Mouse (Mus musculus): ENCODE results near the gene Pygb.

Pygb gene

DNA sequence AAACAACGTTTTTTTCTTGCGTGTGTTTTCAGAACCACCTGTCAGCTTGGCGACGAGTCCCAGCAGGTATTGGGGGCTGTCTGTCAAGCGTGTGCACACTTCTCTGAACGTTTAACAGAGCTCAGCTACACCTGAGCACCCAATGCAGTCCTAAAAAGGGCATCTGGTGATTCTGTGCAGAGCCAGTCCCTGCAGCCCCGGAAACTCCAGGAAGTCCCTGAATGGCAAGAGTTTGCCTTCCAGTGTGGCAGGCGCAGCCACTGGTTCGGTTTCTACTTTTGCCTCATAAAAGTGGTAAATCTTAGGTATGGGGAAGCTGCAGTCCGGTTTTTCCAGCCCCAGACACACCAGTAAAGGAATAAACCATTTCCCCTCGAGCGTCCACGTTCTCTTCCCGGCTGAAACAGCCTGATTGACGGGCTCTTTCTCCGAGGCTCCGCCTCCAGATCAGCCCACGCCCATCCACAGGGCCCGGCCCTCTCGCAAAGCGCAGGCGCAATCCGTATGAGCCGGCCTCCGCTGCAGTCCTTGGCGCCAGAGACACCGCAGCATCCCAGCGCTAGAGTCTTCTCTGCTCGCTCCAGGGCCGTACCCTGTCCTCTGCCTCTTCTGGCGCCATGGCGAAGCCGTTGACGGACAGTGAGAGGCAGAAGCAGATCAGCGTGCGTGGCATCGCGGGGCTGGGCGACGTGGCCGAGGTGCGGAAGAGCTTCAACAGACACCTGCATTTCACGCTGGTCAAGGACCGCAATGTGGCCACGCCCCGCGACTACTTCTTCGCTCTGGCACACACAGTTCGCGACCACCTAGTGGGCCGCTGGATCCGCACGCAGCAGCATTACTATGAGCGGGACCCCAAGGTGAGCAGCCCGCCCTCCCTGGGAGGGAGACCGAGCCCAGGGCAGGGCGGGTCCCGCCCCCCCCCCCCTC is at the start of gene Pygb:
Pygb (plus strand) TSS at position 485 of the 930 bp plus-strand sequence.
- peak; percentile 82 to 84 for DNase-seq

DNA sequence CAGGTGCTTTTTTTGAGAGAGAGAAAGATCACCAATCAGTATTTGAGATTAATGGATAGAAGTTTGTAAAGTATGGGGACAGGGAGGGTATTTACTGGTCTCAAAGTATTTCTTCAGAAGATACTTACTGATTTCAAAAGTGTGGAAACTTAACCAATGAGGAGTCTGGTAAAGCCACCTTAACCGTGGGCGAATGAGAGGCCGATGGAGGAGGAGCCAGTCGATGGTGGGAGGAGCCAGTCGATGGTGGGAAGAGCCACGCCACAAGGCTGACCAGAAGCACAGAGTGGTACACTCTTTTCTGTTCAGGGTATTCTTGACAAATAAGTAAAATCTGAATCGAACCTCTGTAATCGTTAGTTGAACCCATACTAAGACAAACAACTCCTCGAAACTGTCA is 48.7 kb upstream of the Pygb start:
- no peak for DNase-seq

DNA sequence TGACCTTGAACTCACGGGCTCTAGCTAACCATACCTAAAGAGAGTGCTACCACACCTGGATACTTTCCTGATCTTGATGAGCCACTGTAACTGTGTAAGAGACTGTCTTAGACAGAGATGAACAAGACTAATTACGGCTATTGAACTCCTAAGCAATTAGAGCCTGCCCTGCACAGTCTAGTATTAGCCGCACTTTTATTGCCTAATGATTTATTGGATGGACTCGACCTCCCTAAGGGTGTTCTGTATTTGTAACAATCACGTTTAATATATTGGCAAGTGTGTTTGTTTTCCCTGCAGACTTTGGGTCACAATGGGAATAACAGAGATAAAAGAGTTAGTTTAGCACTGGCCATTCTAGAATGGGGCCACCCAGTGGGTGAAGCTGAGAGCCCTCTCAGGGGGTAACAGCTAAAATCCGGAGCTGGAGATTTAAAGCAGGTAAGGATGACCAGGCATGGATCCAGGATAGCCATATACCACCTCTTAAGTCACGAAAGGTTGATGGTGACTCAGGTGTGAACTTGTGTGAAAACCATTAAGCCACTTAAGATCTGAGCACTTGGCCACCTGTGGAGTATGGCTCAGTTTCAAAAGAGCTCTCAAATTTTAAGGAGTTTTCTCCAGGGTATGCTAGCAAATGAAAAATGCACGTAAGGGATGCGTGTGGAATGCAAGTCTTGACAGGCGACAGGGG is 46.2 kb upstream of the Pygb start:
- no peak for DNase-seq

DNA sequence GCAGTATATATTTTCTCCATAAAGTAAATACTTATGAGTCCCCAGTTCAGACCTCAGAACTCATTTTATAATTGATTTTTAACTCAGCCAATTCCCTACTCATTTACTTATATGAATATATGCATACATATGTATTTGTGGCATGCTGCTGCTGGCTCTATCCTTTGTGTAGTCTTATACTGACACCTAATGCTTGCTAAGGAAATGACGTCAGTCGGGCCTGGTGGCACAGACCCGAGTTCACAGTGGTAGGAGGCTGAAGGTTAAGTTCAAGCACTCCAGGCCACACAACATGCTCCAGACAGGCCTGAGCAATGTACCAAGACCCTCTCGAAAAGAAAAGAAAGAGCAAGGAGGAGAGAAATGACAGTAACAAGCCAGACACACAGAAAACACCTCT is 45.1 kb upstream of the Pygb start:
- DNase-seq = no peak

DNA sequence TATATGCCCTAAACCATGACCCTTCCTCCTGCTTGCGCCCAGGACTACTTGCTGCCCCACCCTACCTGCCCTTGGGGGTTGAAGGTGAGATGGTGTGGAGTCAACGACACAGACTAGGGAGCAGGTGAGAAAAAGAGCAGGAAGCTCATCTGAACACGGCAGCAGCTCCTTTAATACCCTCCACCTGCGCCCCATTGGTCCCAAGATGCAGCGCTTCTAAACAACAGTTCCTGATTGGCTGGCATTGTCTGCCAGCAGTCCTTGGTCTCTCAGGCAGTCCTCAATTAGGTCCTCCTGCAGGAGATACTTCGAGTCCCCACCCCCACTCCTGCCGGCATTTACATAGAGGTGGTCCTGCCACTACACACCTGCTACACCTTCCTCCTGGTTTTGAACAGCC is 41.5 kb upstream of the Pygb start:
- DNase-seq = no peak

DNA sequence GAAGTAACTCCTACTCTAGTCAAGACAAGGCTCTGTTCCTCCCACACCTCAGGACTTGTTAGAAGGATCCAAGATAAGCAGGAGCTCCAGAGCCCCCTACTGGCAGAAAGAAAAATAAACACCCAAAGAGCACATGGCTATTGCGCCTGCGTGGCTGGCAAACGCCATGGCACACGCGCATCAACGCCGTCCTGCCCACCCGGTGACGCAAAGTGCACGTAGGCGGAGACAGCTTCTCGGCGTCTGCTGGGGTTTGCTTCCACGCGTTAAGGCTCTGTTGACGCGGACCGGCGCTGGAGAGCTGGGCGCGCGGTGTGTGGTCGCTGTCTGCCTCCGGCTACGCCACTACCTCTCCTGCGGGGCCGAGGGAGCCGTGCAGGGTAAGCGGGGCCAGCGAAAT is 37.7 kb upstream of the Pygb start, which contains the start of gene Entpd6:
Entpd6 (plus strand) TSS at position 189 of the 400 bp plus-strand sequence.
- peak; percentile 94 for DNase-seq

DNA sequence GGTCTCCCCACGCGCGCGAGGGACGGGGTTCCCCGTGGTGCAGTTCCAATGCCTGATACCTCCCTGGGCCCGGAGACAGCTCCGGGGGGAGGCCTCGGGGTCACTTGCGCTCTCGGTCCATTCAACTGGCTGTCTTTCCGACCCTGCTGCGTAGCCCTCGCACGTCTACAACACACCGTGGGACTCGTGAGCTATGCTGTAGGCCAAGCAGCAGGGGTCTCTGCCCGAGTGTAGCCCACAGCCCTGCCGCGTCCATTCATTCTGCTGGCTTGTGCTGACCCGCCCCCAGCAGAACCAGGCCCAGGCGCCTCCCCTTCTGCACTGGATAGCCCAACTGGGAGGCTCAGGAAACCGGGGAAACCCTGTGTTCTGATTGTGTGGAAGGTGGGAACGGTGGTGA is 37.3 kb upstream of the Pygb start:
- DNase-seq = no peak

DNA sequence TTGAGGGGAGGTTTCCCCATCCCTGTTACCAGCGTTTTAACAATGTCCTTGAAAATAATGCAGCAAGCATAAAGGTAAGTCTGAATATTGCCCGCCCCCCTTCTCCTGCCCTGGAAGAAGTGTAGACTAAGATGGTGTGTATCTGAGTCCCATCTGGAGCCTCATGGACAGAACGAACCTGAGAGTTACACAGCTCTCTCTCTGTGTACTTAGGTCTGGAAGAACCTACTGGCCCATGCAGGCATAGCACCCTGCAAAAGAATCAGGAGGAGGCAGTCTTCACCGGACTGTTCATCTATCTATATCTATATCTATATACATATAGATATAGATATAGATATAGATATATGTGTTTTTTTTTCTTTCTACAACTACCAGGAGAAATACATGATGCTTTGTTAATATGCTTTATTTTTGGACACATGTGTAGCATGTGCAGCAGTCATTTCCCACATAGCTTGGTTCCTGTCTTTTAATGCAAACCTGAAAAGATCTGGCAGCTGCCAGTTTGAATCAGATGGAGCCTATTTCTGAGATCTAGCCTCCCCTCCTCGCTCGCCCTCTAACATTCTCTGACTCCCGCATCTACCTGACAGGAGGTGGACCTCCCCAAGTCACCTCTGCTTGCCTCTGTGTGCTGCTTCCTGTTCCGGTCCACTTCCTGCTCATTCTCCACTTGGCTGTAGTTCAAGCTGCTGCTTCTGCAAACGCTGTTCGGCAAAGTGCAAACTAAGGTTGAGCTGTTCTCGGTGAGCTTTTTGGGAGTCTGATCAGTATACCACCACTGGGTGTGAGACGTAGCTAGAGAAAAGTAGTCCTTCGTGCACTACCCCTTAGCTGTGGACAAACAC is 36.2 kb upstream of the Pygb start:
- no peak for DNase-seq

DNA sequence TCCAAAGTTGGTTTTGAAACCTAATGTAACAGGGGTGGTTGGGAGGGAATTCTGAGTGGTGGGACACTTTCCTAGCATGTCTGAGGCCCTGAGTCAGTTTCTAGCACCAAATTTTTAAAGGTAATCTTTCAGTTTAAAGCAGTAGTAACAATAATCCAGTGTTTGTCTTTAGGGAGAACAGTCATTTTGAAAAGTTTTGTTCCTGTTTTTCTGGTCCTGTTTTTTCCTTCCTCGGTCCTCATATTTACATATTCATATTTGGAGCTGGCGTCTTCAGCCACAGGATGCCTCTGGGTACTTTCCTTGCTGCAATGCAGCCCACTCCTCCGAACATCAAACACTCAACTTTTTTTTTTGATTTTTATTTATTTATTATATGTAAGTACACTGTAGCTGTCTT is 31.5 kb upstream of the Pygb start:
- no peak for DNase-seq

DNA sequence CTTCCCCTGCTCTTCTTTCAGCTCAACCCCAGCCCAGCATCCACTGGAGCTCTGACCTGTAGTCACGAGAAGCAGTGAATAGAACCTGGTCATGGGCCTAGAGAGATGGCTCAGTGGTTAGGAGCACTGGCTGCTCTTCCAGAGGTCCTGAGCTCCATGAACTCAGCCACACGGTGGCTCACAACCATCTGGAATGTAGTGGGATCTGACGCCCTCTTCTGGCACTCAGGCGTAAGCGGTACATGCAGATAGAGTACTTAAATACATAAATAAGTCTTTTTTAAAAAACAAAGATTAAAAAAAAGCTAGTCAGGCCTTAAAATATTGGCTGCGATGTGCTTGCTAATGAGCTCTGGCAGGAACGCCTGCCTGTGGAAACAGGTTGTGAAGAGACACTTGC is 25.1 kb upstream of the Pygb start:
- no peak for DNase-seq

DNA sequence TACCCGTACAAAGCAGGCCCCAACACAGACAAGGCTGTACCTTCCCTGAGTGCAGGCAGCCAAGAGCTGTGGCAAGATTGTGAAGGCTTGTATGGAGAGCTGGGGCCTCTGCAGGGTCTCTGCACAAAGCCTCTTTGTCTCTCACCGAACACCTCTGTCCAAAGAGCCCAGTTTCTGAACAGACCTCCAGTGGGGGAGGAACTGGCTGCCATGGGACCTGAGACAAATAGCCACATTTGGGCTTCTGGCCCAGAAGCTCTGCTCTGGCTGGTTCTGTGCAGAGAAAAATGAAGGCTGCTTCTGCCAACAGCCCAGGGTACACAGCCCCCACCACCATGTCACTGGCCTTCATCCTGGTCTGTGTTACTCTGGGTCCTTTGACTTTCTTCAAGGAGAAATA is 20.9 kb upstream of the Pygb start:
- peak in 1 of 2 experiments; percentile 34 for DNase-seq

DNA sequence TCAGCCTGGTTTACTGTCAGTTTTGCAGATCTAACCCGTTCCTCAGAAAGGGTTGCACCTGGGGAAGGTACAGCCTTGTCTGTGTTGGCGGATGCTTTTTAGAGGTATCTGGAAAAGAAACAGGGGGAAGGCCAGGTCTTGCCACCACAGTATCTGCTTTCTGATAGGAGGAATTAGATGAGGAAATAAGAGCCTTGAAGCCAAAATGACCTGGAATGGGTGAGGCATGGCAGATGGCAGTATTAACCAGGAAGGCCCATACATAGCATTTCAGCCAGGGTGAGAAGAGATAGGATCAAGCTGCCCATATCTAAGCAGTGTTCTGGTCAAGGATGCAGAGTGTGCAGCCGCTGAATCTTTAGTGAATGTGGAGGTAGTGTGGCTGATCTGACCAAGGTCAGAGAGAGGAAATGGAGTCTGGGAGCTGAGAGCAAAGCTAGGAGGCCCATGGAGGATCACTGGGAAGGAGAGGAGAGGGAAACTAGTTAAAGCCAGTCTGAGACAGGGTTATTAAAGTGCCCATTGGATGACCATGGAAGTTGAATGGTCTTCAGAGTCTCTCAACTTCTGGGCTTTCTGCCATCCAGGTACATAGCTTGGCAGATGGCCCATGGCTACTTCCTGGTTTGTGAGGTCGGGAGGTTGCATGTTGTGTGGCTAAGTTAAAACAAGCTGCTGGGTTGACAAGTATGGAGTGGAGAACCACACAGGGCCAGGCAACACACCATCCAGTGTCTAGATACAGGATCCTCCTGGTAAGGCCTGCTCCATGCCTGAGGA is 20.3 kb upstream of the Pygb start:
- peak in 1 of 2 experiments; percentile 28 for DNase-seq

DNA sequence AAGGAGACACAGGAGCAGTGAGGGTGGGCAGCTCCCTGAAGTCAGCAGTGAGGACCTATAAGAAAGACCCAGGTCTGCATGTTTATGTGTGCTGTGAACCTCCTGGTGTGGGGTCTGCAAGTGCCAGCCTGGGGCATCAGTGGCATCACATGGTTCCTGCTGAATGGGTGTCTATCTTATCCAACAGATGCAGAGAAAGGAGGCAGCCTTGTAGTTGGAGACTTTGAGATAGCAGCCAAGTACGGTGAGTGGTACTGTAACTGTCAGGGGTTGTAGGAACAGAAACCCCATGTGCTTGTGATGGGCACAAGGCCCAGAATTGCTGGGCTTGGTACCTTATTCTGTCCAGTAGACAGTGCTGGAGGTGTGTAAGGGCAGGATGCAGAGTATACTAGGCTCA is 17.9 kb upstream of the Pygb start:
- no peak for DNase-seq

DNA sequence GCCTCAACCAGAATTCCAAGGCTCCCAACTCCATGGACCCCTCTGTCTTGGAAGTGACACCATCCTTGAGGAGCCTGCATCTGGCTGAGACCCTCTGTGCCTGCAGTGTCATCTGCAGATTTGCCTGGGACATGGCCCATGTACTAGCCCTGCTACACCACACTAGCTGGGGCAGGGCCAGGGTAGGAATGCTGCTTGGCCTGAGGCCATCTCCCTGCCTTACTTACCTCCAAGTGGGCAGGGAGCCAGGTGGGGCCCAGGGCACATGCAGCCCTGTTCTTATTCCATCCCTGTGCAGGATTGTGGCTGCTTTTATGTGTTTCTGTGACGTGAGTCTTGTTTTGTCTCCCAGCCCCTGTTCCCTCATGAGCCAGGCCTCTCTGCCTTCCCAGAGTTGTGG is 15.8 kb upstream of the Pygb start:
- peak; percentile 27 to 36 for DNase-seq

DNA sequence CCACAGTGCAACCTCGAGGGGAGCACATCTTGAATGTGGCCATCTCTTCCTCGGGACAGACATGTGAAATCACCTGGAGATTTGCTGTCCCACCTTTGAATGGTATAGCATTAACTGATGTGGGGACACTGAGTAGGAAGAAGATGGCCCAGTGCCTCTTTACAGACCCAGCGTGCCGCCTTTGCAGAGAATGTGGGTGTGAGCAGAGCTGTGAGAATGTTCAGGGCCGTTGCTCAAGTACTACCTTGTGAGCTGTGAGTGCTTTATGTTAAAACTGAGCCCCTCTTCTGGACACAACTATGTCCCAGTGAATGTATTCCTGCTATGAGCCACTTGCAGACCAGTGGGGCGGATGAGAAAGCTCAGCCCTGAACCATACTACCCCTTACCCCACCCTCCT is 15.4 kb upstream of the Pygb start:
- DNase-seq = no peak

DNA sequence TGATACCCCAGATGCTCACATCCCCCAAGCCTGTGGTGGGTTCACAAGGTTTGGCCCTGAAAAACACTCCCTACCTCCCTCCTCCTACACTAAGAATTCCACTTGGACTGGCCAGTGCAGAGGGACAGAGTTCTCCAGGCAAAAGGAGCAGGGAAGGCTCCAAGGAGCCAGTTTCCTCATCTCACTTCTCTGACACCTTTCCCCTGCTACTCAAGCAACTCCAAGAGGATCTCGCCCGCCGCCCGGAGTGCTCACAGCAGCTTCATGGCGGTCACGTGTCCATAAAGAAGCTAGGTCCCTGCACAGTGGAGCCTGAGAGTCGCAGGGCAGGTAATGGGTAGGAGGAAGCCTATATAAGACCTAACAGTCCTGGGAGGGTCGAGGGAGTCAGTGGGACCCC is 14.5 kb upstream of the Pygb start:
- no peak for DNase-seq

DNA sequence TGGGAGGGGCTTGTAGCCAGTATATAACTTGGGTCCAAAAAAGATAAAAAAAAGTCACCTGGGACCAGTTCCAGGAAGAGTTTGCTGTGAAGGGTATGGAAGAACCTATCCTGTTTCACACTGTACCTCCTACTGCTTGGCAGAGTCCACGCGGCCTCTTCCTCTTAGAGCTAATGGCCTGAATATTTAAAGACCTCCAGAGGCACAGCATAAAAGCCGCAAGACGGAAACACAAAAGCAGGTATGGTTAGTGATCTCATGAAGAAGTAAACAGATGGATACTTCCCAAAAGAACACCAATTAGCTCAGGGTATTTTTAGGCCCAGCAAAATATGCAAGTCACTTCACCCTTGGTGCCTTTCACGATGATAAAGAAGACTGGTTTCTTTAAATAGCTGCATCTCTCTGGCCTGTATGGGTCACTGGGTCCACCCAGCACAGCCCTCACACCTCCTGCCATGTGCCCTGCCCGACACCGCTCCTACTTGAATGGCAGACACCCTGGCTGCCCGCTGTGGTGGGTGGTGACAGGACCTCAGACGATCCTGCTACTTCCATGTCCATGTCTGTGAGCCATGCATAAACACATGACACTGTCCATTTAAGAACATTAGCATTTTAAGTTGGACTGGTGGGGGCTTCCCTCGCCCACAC is 13.9 kb upstream of the Pygb start:
- no peak for DNase-seq

DNA sequence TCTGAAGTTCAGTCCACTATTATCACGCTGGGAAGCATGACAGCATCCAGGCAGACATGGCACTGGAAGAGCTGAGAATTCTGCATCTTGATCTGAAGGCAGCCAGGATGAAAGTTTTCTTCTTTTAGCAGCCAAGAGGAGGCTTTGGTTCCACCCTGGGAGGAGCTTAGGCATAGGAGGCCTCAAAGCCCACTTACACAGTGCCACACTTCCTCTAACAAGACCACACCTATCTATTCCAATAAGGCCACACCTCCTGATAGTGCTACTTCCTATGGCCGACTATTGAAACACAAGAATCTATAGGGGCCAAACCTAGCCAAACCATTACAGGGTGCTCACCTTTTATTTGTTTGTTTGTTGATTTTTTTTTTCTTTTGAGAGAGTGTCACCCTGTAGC is 3.7 kb upstream of the Pygb start:
- no peak for DNase-seq

DNA sequence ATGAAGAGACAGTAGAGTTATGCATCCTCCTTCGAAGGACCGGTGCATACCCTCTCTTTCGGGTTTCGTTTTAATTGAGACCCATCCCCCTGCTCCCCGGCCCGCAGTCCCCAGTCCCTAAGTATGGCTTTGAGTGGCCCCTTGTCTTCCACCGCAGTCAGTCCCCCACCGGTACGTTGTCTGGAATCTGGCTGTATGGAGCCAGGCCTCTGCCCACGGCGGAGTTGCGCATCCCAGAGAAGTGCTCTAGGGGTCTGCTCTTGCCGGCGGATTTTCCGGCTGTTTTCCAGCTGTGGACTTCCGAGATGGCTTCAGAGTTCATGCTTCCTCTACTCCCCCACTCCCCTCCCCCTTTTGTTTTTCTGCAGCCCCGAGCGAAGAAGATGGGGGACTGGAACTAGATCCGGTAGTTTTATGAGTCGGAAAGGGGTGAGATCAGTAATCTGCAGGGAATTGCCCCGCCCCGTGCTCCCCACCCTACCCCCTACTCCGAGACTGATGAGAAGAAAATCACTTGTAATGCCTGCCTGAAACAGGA is 768 bp downstream of the Pygb start:
- DNase-seq = no peak

DNA sequence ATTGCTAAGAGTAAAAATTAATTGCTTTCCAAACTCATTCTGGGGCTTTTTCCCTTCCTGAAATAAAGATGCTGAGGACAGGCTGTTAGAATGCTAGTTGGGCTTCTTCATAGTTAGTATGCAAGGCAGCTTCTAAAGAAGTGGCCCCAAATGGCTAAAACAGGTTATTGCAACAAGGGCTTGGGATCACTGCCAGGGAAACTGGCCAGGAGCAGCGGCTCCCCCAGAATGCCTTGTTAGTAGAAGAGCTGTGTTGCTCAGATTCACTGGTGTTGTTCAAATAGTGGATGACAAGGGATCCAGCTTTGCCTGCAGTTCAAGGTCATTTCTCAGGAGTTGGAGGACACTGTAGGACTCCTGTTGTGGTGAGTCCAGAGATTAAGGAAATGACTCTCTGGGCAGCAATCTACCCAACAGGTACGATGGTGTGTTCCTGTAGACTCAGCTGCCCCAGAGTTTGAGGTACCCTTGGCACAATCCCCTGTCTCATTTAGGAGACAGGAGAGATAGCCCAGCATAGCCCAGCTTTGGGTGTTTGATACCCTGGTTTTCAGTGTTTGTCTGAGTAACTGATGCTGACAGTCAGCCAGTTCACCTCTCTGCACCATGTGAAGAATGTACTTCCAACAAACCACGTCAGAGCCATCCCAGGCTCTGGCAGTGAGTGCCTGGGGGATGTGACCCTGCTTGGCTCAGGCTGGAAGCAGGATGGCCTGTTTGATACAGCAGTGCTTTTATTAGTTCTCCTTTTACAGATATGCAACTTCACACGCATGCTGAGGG is 2.4 kb downstream of the Pygb start:
- peak; percentile 88 to 89 for DNase-seq

DNA sequence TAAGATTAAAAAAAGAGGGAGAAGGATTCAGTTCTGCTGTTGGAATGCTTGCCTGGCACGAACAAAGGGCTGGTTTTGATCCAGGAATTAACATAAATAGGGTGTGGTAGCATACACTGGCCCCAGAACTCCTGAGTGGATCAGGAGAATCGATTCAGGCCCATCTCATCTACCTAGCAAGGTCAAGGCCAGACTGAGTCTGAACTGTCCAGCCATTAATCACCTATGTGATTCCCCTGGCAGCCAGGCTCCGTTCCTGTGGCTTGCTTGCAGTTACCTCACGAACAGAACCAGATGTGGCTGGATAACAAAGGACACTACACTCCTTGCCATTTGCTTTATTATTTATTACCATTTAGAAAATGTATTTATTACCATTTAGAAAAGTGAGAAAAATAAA is 6.8 kb downstream of the Pygb start:
- no peak for DNase-seq
